Mouse (Mus musculus) neural tube, embryonic 12.5 days (tissue): ENCODE results near the gene Frmd4a. TPM values are rescaled to one million over a fixed set of nuclear protein-coding genes. Genes with fewer than 3 reads are reported as not detected.
"Not testable (repeated sequence)": the region's sequence is repeated elsewhere in the genome, so short reads cannot be mapped to it uniquely, and the experiment has no call there.

ENCODE experiments used
- ATAC-seq: fragments of 200-750 bp; cut with Nextera tagmentation; 2 replicates; pipeline ENCODE4 v1.8.0; 2017; ENCODE audit warnings: low read depth, mild to moderate bottlenecking, moderate TSS enrichment, moderate library complexity; ENCODE audit not compliant: low FRiP score
- H3K27ac ChIP-seq: fragments of 300-500 bp; sonication (generic); 2 replicates; pipeline ENCODE4 v1.5.1; 2016
- H3K27me3 ChIP-seq: fragments of 300-500 bp; sonication (generic); replicated peaks from 2 replicates; pipeline ENCODE4 v1.6.1; 2016; ENCODE audit warnings: mild to moderate bottlenecking
- H3K36me3 ChIP-seq: fragments of 300-500 bp; sonication (generic); 2 replicates; pipeline ENCODE4 v1.6.1; 2016; ENCODE audit warnings: mild to moderate bottlenecking
- H3K4me1 ChIP-seq: fragments of 300-500 bp; sonication (generic); 2 replicates; pipeline ENCODE4 v1.6.1; 2016
- H3K4me2 ChIP-seq: fragments of 300-500 bp; sonication (generic); replicated peaks from 2 replicates; pipeline ENCODE4 v1.6.1; 2016; ENCODE audit warnings: mild to moderate bottlenecking
- H3K4me3 ChIP-seq: fragments of 300-500 bp; sonication (generic); 2 replicates; pipeline ENCODE4 v1.5.1; 2016
- H3K9ac ChIP-seq: fragments of 300-500 bp; sonication (generic); 2 replicates; pipeline ENCODE4 v1.6.1; 2016; ENCODE audit warnings: mild to moderate bottlenecking
- H3K9me3 ChIP-seq: fragments of 300-500 bp; sonication (generic); 2 replicates; pipeline ENCODE4 v1.6.1; 2016; ENCODE audit warnings: mild to moderate bottlenecking
- WGBS: fragments of 180-500 bp; shearing (Covaris S2); methylation state at CpG from one replicate; pipeline ENCODE4 v1.1.7; 2016; 5-methylcytosine and 5-hydroxymethylcytosine counted together
- polyA plus RNA-seq: library from polyadenylated mRNA; unstranded; fragments of >200 nt; fragmentation: Nextera tagmentation; extraction: Ambion mirVana; gene quantifications from 2 replicates; pipeline ENCODE4 v1.2.1, GENCODE M21; 2016

The Frmd4a gene
- polyA plus RNA-seq, 1 experiment from 2014 or later, result 56.7 TPM

GRCm38 (mm10) chr2:4601034-4601890 is 583.7 kb downstream of the Frmd4a start:
- Histone ChIP-seq H3K36me3 (peaks cover 78% of the 10 kb centered on the region), H3K4me2 (no peak overlapping the region), H3K4me3 (no peak overlapping the region), H3K4me1 (no peaks in the 10 kb centered on the region), H3K9ac (no peak overlapping the region), H3K9me3 (no peaks in the 10 kb centered on the region), H3K27ac (no peak overlapping the region), H3K27me3 (no peaks in the 10 kb centered on the region)
- peak; percentile 24 for ATAC-seq
- 66% methylated on average over 15 of the region's 15 CpGs for WGBS

GRCm38 (mm10) chr2:4603361-4603945 is 585.9 kb downstream of the Frmd4a start:
- no peak overlapping the region for H3K4me3 ChIP-seq
- no peak overlapping the region for H3K9ac ChIP-seq
- ATAC-seq, result no peak
- peaks cover 80% of the 10 kb centered on the region for H3K36me3 ChIP-seq
- 85% methylated on average over 33 of the region's 33 CpGs for WGBS
- H3K9me3 ChIP-seq, result no peaks in the 10 kb centered on the region
- no peak overlapping the region for H3K27ac ChIP-seq
- H3K4me2 ChIP-seq, result no peak overlapping the region
- H3K27me3 ChIP-seq, result no peaks in the 10 kb centered on the region
- H3K4me1 ChIP-seq, result no peaks in the 10 kb centered on the region

DNA sequence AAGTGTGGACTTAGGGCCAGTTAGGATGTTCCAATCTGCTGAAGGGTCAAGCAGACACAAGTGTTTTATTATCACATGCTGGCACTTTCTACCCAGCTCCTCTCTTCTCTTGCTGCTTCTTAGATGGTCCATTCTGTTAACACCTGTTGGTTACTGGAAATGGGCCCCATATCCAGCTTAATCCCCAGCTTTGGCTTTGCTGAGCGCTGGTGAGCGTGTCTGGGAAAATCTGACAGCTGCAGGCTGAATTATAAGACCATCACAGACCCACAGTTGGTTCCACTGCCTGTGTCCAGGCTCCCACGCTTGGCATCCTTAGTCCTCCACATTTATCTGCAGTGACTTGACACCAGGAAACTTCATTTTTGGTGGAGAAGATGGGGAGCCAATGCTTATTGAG is 589.0 kb downstream of the Frmd4a start:
- Histone ChIP-seq H3K4me2 (no peak overlapping the region), H3K27ac (no peak overlapping the region), H3K9ac (no peak overlapping the region), H3K36me3 (peaks cover 97% of the 10 kb centered on the region), H3K4me1 (no peaks in the 10 kb centered on the region), H3K9me3 (no peaks in the 10 kb centered on the region), H3K4me3 (no peak overlapping the region), H3K27me3 (no peaks in the 10 kb centered on the region)
- 97% methylated on average over 3 of the region's 3 CpGs for WGBS
- ATAC-seq, result no peak

GRCm38 (mm10) chr2:4608253-4608652 is 590.7 kb downstream of the Frmd4a start:
- Histone ChIP-seq H3K27me3 (no peaks in the 10 kb centered on the region), H3K9me3 (no peaks in the 10 kb centered on the region), H3K4me3 (no peak overlapping the region), H3K4me1 (no peaks in the 10 kb centered on the region), H3K4me2 (no peak overlapping the region), H3K36me3 (peaks cover 97% of the 10 kb centered on the region), H3K27ac (no peak overlapping the region), H3K9ac (no peak overlapping the region)
- no peak for ATAC-seq
- 72% methylated on average over 3 of the region's 3 CpGs for WGBS

GRCm38 (mm10) chr2:4609433-4609832 is 591.9 kb downstream of the Frmd4a start:
- WGBS, result 82% methylated on average over 10 of the region's 10 CpGs
- Histone ChIP-seq H3K27me3 (no peaks in the 10 kb centered on the region), H3K4me1 (no peaks in the 10 kb centered on the region), H3K4me3 (no peak overlapping the region), H3K4me2 (no peak overlapping the region), H3K9me3 (no peaks in the 10 kb centered on the region), H3K9ac (no peak overlapping the region), H3K27ac (no peak overlapping the region), H3K36me3 (peaks cover 88% of the 10 kb centered on the region)
- ATAC-seq, result no peak

DNA sequence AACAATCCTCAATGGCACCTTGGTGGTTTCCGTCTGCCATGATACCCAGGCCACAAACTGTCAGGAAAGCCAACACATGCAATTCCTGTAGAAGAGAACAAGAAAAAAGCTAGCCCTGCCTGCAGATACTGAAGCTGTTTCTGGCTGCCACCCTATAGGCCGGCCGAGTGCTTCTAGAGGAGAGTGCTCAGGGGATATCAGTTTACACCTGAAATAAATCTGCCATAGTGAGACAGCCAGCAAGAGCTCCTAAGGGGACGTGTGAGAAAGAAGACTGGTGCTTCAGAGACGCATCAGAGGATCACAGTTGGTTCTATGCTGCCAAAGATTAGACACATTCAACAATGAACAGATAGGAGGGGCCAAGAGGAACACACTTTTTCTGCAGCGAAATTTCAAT is 593.8 kb downstream of the Frmd4a start:
- H3K4me3 ChIP-seq, result no peak overlapping the region
- H3K9me3 ChIP-seq, result no peaks in the 10 kb centered on the region
- no peaks in the 10 kb centered on the region for H3K4me1 ChIP-seq
- no peak overlapping the region for H3K27ac ChIP-seq
- H3K9ac ChIP-seq, result no peak overlapping the region
- 74% methylated on average over 6 of the region's 6 CpGs for WGBS
- H3K4me2 ChIP-seq, result no peak overlapping the region
- H3K27me3 ChIP-seq, result no peaks in the 10 kb centered on the region
- peaks cover 69% of the 10 kb centered on the region for H3K36me3 ChIP-seq
- no peak for ATAC-seq

DNA sequence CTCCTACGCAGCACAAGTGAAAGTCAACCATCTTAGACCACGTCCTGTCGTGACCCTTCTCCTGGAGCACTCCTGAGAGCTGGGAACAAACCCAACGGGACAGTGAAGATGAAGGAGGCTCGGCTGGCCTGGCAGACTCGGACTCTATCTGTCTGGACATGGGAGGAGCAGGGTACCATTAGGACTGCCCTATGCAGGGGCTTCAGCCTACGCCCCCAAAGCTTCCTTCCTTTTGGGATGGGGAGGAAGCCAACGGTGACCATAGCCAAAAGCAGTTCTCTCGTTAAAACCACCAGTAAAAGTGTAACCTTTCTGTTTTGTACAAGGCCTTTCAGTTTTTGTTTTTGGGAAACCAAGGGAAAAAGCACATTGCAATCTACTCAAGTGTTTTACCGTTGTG is 594.2 kb downstream of the Frmd4a start:
- H3K9ac ChIP-seq, result no peak overlapping the region
- no peaks in the 10 kb centered on the region for H3K4me1 ChIP-seq
- peaks cover 65% of the 10 kb centered on the region for H3K36me3 ChIP-seq
- WGBS, result 91% methylated on average over 10 of the region's 10 CpGs
- no peak overlapping the region for H3K4me2 ChIP-seq
- H3K4me3 ChIP-seq, result no peak overlapping the region
- H3K27me3 ChIP-seq, result no peaks in the 10 kb centered on the region
- H3K27ac ChIP-seq, result no peak overlapping the region
- ATAC-seq, result no peak
- H3K9me3 ChIP-seq, result no peaks in the 10 kb centered on the region

DNA sequence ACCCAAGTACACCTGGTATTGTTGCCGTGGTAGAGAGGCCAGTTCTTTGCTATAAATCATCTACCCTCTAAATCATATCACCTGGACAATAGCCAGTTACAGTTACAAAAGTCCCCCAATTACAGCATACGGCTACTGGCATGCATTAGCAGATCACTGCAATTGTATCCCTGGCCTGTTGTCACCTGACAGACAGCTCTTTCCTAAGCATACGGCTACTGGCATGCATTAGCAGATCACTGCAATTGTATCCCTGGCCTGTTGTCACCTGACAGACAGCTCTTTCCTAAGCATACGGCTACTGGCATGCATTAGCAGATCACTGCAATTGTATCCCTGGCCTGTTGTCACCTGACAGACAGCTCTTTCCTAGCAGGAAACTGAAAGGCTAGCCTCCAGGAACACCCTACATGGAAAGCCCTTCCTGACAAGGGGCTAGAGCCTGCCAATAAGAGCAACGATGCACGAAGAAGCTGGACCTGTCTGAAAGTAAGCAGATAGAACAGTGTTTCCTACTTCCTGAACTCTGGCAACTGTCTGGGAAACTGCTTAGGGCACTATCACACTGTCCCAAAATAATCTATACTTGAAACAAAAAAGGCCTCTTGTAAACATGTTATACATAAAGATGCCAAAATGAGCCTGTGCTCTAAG is 596.9 kb downstream of the Frmd4a start:
- H3K4me1 ChIP-seq, H3K4me3 ChIP-seq, H3K27ac ChIP-seq, H3K9me3 ChIP-seq, ATAC-seq, H3K4me2 ChIP-seq, H3K9ac ChIP-seq, H3K27me3 ChIP-seq: not testable (repeated sequence)
- WGBS, result 78% methylated on average over 6 of the region's 6 CpGs
- H3K36me3 ChIP-seq, result peaks cover 39% of the 10 kb centered on the region

GRCm38 (mm10) chr2:4615014-4615546 is 597.6 kb downstream of the Frmd4a start:
- Histone ChIP-seq H3K4me1 (no peaks in the 10 kb centered on the region), H3K9ac (no peak overlapping the region), H3K36me3 (peaks cover 33% of the 10 kb centered on the region), H3K27me3 (no peaks in the 10 kb centered on the region), H3K4me2 (no peak overlapping the region), H3K9me3 (no peaks in the 10 kb centered on the region), H3K4me3 (no peak overlapping the region), H3K27ac (no peak overlapping the region)
- ATAC-seq, result no peak
- WGBS, result 92% methylated on average over 2 of the region's 2 CpGs

GRCm38 (mm10) chr2:4616995-4617394 is 599.5 kb downstream of the Frmd4a start:
- no peak overlapping the region for H3K4me3 ChIP-seq
- WGBS, result 94% methylated on average over 4 of the region's 4 CpGs
- H3K36me3 ChIP-seq, result peaks cover 16% of the 10 kb centered on the region
- H3K9ac ChIP-seq, result no peak overlapping the region
- no peaks in the 10 kb centered on the region for H3K27me3 ChIP-seq
- H3K9me3 ChIP-seq, result no peaks in the 10 kb centered on the region
- H3K4me1 ChIP-seq, result no peaks in the 10 kb centered on the region
- H3K27ac ChIP-seq, result no peak overlapping the region
- no peak for ATAC-seq
- no peak overlapping the region for H3K4me2 ChIP-seq

- not testable (repeated sequence) for H3K4me1 ChIP-seq, H3K4me2 ChIP-seq, ATAC-seq, H3K9ac ChIP-seq, H3K27ac ChIP-seq, H3K4me3 ChIP-seq, H3K27me3 ChIP-seq, H3K9me3 ChIP-seq
- H3K36me3 ChIP-seq, result peaks cover 11% of the 10 kb centered on the region
These were observed 601.6 kb downstream of the Frmd4a start for GRCm38 (mm10) chr2:4619126-4619525.

- no peaks in the 10 kb centered on the region for H3K9me3 ChIP-seq
- WGBS, result 58% methylated on average over 6 of the region's 6 CpGs
- no peak overlapping the region for H3K9ac ChIP-seq
- no peaks in the 10 kb centered on the region for H3K27me3 ChIP-seq
- no peak overlapping the region for H3K4me2 ChIP-seq
- H3K4me1 ChIP-seq, result no peaks in the 10 kb centered on the region
- no peak overlapping the region for H3K4me3 ChIP-seq
- no peak for ATAC-seq
- no peak overlapping the region for H3K27ac ChIP-seq
- peaks cover 14% of the 10 kb centered on the region for H3K36me3 ChIP-seq
These were observed 602.5 kb downstream of the Frmd4a start for GRCm38 (mm10) chr2:4619893-4620593.
